Mouse (Mus musculus) ES-E14 (cell line): ENCODE data around the gene Foxo3.

Experiments
- CHD2 ChIP-seq: IDR thresholded peaks from 2 replicates; pipeline ENCODE4 v1.6.1; 2014; ENCODE audit warnings: mild to moderate bottlenecking, low read depth, low read length, inconsistent platforms
- HCFC1 ChIP-seq: IDR thresholded peaks from 2 replicates; pipeline ENCODE4 v1.6.1; 2012; ENCODE audit warnings: low read length, inconsistent platforms, borderline replicate concordance; ENCODE audit not compliant: insufficient read depth
- MAFK ChIP-seq: IDR thresholded peaks from 2 replicates; pipeline ENCODE4 v1.6.1; 2014; ENCODE audit warnings: mild to moderate bottlenecking, low read depth, low read length, inconsistent platforms; ENCODE audit not compliant: insufficient read depth
- ZC3H11A ChIP-seq: IDR thresholded peaks from 2 replicates; pipeline ENCODE4 v1.6.1; 2012; ENCODE audit warnings: low read depth, mild to moderate bottlenecking, inconsistent platforms, low read length, borderline replicate concordance
- ZNF384 ChIP-seq: IDR thresholded peaks from 2 replicates; pipeline ENCODE4 v1.6.1; 2012; ENCODE audit warnings: low read depth, low read length, inconsistent platforms

- TF ChIP-seq ZNF384 (no peak), ZC3H11A (no peak), HCFC1 (no peak), MAFK (no peak), CHD2 (no peak)
Observed at GRCm38 (mm10) chr10:42271454-42272230, 4.9 kb downstream of the Foxo3 start.
